Mouse (Mus musculus): ENCODE data around the gene Chrna9. TPM values are rescaled to one million over a fixed set of nuclear protein-coding genes. Genes with fewer than 3 reads are reported as not detected.

Gene Chrna9
- polyA plus RNA-seq, 1 experiment = not detected

DNA sequence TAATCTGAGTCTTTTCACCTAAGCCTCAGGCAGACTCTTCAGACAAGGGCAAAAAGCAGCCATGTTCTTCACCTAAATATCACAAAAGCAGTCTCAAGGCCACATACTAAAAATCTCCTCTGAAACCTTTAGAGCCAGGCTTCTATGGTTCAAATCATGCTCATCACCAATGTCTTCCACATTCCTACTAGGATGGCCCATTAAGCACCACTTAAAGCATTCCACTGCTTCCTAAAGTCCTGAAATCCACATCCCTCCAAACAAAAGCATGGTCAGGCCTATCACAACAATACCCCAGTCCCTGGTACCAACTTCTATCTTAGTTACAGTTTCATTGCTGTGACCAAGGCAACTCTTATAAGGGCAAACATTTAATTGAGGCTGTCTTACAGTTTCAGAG is 63.1 kb downstream of the Chrna9 start:
- TF ChIP-seq POLR2A (IDR thresholded peaks at IDR 0.05; ENCODE audit: borderline replicate concordance, extremely low read depth, insufficient read depth, insufficient read length, poor library complexity, severe bottlenecking) (no peak), CTCF (IDR thresholded peaks at IDR 0.05; ENCODE audit: borderline replicate concordance, extremely low read depth, insufficient read depth, insufficient read length) (no peak)
- DNase-seq (ENCODE audit: low read depth) = no peak

DNA sequence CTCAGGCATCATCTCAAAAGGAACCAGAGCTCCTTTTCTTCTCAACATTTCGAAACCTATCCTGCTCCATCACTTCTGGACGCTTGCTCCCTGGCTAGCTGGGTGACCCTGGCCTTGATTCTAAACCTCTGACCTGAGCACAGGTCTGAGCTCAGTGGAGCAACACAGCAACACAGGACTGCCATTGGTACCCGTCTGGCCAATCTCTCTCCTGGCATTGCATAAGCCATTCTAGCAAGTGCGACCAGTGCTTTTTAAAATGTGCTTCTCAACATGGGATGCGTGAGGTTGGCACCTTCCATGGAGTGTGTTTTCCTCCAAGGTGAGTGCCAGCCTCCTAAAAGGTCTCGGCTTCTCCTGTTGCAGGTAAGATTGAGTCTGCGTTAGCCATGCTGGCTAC is 64.4 kb downstream of the Chrna9 start:
- TF ChIP-seq POLR2A (IDR thresholded peaks at IDR 0.05; ENCODE audit: borderline replicate concordance, extremely low read depth, insufficient read depth, insufficient read length, poor library complexity, severe bottlenecking) (no peak), CTCF (IDR thresholded peaks at IDR 0.05; ENCODE audit: borderline replicate concordance, extremely low read depth, insufficient read depth, insufficient read length) (no peak)
- DNase-seq (ENCODE audit: low read depth) = no peak

DNA sequence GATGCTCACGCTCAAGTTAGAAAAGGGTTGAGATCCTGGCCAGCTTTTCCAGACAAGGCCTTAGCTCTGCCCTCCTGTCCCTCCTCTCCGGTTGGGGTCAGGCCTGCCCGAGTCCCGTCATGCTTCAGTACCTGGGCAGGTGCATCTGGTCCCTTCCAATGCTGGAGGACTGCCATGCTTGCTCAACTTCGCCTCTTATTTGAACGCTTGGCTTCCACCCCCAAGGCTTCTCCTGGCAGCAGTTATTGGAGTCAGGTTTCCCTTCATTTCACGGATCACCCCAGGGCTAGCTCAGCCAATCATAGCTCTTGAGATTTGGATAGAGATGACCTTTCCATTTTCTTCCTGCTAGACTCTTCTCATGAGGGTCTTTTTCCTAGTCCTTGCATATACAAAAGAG is 65.4 kb downstream of the Chrna9 start:
- no peak for TF ChIP-seq POLR2A (IDR thresholded peaks at IDR 0.05; ENCODE audit: borderline replicate concordance, extremely low read depth, insufficient read depth, insufficient read length, poor library complexity, severe bottlenecking)
- no peak for TF ChIP-seq CTCF (IDR thresholded peaks at IDR 0.05; ENCODE audit: borderline replicate concordance, extremely low read depth, insufficient read depth, insufficient read length)
- no peak for DNase-seq (ENCODE audit: low read depth)

DNA sequence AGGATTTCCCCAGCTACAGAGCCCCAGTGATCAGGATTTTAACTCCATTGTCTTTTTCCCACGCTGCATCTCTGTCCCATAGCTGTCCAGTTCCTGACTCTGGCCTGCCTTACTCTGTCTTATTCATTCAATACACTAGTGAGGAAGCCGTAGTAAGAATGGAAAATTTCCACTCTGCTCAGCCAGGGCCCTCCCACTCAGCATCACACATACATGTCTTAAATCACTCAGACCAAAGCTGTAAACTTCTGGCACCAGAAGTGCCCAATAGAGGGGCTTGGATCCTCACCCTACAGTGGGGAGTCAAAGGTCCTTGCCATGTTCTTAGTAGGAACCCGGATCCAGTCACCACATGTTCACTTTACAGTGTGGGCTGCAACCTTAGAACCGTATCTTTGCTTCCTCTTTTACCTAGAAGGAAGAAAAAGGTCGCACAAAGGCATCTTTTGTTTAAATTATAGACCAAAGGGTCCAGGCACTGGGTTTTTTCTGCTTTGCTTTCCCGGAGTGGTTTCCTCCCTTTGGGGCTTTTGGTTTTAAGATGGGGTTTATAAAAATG is 65.9 kb downstream of the Chrna9 start:
- TF ChIP-seq CTCF (IDR thresholded peaks at IDR 0.05; ENCODE audit: borderline replicate concordance, extremely low read depth, insufficient read depth, insufficient read length) = no peak
- no peak for TF ChIP-seq POLR2A (IDR thresholded peaks at IDR 0.05; ENCODE audit: borderline replicate concordance, extremely low read depth, insufficient read depth, insufficient read length, poor library complexity, severe bottlenecking)
- no peak for DNase-seq (ENCODE audit: low read depth)

DNA sequence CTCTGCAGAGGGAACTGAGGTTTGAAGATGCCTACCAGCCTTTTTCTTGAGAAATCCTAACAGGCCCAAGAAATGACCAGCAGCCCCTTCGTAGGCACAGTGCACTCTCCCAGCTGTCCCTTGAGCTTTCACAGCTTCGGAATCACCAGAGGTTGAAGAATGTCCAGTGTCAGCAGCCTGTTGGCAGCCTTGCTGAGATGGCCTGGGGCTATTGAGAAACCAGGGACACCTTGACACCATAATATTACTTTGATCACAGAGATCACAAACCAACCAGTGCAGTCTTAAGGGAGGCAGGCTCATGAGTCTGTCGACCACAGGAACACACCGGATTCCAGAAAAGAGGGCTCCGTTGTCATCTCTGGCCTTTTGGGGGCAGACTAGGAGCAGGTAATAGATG is 66.5 kb downstream of the Chrna9 start:
- no peak for DNase-seq (ENCODE audit: low read depth)
- TF ChIP-seq CTCF (IDR thresholded peaks at IDR 0.05; ENCODE audit: borderline replicate concordance, extremely low read depth, insufficient read depth, insufficient read length) (no peak), POLR2A (IDR thresholded peaks at IDR 0.05; ENCODE audit: borderline replicate concordance, extremely low read depth, insufficient read depth, insufficient read length, poor library complexity, severe bottlenecking) (no peak)

DNA sequence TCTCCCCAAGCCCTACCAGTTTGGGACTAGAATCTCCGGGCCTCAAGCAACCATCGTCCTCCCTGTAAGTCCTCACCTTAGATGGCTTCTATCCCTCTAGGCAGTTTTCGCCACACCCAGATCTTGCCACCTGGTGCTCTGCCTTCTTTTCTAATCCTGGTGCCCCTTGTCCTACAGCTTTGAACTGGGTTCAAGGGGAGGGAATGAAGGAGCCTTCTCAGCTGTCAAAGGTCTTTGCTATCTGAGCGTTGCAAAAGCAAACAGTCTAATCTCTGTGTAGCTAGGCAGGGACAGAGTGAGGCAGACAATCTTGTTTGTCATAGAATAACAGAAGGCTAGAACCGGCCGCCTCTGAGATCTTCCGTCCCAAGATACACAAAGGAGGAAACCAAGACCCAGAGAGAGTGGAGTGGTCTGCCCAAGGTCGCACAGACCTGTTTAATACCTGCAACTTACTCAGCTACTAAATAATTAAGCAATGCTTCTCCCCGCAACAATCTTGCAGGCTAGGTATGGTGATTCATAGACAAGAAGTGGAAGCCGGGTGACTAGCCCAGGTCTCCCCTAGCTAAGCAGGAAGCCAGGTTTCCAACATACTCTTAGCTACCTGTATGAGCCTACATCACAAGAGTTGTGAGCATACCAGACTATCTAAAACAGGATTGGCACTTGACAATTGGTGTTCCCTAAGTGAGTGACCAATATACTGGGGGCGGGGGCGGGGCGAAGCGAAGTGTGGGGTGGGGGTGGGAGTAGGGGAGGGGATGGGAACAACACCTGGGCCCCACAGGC is 69.6 kb downstream of the Chrna9 start, which contains the start of gene 9130230L23Rik:
Gene 9130230L23Rik, minus strand, starts transcription at position 152 of the 792 bp plus-strand sequence.
- TF ChIP-seq POLR2A (IDR thresholded peaks at IDR 0.05; ENCODE audit: borderline replicate concordance, extremely low read depth, insufficient read depth, insufficient read length, poor library complexity, severe bottlenecking) (no peak), CTCF (IDR thresholded peaks at IDR 0.05; ENCODE audit: borderline replicate concordance, extremely low read depth, insufficient read depth, insufficient read length) (no peak)
- no peak for DNase-seq (ENCODE audit: low read depth)

DNA sequence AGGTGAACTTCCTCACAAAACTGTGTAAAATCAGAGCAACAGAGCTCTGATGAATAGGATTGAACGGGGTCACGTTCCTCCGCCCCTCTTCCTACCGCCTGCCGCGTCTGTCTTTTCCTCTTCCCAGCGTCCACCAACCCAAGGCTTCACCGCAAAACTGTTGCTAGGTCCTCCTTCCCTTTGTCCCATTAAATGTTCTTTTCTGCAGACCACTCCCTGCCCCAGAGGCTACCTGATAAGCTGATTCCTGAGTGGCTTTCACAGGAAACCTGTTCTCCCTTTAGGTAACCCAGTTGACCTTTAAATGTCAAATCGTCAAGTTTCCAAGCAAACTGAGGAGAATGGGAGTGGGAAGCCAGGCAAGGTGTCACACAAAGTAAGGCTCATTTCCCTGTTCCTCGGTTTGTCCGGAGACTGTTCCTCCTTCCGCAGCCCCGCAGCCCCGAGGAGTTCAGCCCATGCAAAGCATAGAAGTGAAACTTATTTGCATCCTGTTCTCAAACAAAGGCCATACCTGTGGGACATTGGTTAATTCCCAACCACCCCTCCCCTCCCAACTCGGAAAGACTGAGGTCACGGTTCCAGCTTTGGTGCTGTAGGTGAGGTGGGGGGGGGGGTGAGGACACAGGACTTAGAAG is 70.4 kb downstream of the Chrna9 start:
- TF ChIP-seq POLR2A (IDR thresholded peaks at IDR 0.05; ENCODE audit: borderline replicate concordance, extremely low read depth, insufficient read depth, insufficient read length, poor library complexity, severe bottlenecking) (no peak), CTCF (IDR thresholded peaks at IDR 0.05; ENCODE audit: borderline replicate concordance, extremely low read depth, insufficient read depth, insufficient read length) (no peak)
- DNase-seq (ENCODE audit: low read depth) = no peak

DNA sequence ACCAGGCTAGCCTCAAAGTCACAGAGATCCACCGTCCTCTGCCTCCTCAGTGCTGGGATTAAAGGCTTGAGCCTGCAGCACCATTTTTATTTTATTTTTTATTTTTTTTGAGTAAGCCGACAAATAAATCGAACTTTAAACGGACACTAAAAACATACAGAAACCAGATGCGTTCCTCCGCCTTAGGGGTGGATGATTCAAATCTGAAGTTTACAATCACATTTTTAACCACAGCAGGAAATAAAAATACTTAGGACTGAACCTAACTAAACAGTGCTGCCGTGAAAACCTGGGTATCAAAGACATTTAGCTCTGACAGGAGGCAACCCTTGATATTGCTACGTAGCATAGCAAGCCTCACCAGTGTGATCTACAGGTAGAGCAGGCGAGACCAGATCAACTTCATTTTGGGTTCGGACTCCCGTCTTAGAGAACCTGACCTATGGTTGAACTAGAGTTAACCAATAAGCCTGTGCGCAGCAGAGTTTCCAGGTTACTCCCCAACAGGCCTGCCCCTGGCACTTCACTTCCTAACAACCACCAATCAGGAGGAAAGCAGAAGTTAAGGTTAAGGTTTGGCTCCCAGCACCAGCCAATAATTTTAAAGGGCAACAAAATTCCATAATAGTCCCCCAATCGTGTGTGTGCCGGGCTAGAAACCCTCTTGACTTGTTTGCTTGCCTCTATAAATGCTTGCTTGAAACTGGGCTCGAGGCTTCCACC is 73.7 kb downstream of the Chrna9 start:
- no peak for DNase-seq (ENCODE audit: low read depth)
- no peak for TF ChIP-seq CTCF (IDR thresholded peaks at IDR 0.05; ENCODE audit: borderline replicate concordance, extremely low read depth, insufficient read depth, insufficient read length)
- no peak for TF ChIP-seq POLR2A (IDR thresholded peaks at IDR 0.05; ENCODE audit: borderline replicate concordance, extremely low read depth, insufficient read depth, insufficient read length, poor library complexity, severe bottlenecking)

DNA sequence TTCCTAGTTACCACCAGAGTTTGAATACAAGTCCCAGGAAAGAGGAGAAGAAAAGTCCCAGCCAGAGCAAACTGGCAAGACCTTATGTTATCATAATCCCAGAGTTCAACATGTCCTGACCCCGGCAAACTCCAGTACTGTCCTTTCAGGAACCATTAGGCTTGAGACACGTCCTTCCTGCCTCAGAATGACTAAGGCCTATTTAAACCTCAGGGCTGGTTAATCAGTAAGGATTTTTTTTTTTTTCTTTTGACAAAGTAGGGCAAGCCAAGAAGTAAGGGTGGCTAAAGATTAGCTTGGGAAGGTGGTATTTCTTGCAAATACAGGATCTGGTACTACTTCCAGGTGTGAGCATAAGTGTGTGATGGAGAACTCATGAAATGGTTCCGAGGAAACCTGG is 79.3 kb downstream of the Chrna9 start:
- TF ChIP-seq CTCF (IDR thresholded peaks at IDR 0.05; ENCODE audit: borderline replicate concordance, extremely low read depth, insufficient read depth, insufficient read length) = no peak
- TF ChIP-seq POLR2A (IDR thresholded peaks at IDR 0.05; ENCODE audit: borderline replicate concordance, extremely low read depth, insufficient read depth, insufficient read length, poor library complexity, severe bottlenecking) = no peak

DNA sequence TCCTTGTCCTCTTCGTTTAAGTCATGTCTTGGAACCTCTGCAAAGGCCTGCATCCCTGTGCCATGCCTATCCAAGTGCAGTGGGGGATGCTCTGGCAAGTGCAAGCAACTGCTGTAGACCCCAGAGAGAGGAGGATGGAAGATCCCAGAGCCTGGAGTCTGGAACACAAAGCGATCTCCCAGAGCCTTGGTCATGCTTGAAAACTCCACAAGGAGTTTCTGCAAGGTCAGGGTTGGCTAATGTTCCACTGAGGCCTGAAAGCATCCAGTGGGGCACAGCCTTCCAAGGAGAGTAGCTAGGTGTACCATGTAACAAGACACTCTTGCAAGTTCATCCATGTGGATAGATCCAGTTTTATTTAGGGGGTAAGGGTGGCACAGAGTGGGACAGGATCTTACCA is 79.7 kb downstream of the Chrna9 start:
- TF ChIP-seq POLR2A (IDR thresholded peaks at IDR 0.05; ENCODE audit: borderline replicate concordance, extremely low read depth, insufficient read depth, insufficient read length, poor library complexity, severe bottlenecking) = no peak
- no peak for TF ChIP-seq CTCF (IDR thresholded peaks at IDR 0.05; ENCODE audit: borderline replicate concordance, extremely low read depth, insufficient read depth, insufficient read length)
- DNase-seq (ENCODE audit: low read depth) = no peak

More for the DNA sequence above, 79.3 kb downstream of the Chrna9 start:
- DNase-seq (ENCODE audit: low read depth) = no peak

DNA sequence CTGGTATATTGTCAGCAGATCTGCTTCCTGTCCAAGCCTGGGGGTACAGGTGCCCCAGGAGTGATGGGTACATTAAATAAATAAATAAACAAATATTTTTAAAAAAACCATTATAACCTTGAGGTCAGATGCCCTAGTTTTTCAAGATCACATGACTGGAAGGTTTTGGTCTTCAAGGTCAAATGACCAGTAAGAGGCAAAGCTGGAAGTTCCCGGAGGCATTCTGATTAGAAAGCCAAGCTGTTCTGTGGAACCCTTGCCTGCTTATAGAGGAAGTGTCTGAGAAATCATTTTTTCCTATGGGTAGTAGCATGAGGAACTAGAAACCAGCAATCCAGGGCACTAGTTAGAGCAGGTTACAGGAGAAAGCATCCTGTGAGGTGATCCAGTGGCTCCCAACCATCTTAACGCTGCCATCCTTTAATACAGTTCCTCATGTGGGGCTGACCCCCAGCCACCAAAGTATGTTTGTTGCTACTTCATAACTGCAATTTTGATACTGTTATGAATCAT is 80.8 kb downstream of the Chrna9 start:
- TF ChIP-seq POLR2A (IDR thresholded peaks at IDR 0.05; ENCODE audit: borderline replicate concordance, extremely low read depth, insufficient read depth, insufficient read length, poor library complexity, severe bottlenecking) (no peak), CTCF (IDR thresholded peaks at IDR 0.05; ENCODE audit: borderline replicate concordance, extremely low read depth, insufficient read depth, insufficient read length) (no peak)
- DNase-seq (ENCODE audit: low read depth) = no peak
